Mouse (Mus musculus) lung, postnatal 0 days (tissue): ENCODE measurements around the gene Slc12a6. TPM values are rescaled to one million over a fixed set of nuclear protein-coding genes. Genes with fewer than 3 reads are reported as not detected.

Experiments
- ATAC-seq: fragments of 200-750 bp; cut with Nextera tagmentation; 2 replicates; pipeline ENCODE4 v1.8.0; 2017; ENCODE audit warnings: moderate library complexity
- DNase-seq: peaks from one replicate; pipeline ENCODE4 v3.0.0-alpha.2; 2016; ENCODE audit warnings: low spot score
- H3K27ac ChIP-seq: fragments of 300-500 bp; sonication (generic); 2 replicates; pipeline ENCODE4 v1.5.1; 2014; ENCODE audit warnings: antibody characterized with exemption, mild to moderate bottlenecking, low read length, mixed read lengths
- H3K27me3 ChIP-seq: fragments of 300-500 bp; sonication (generic); replicated peaks from 2 replicates; pipeline ENCODE4 v1.6.1; 2014; ENCODE audit warnings: low read length, mixed read lengths; ENCODE audit not compliant: insufficient read depth
- H3K36me3 ChIP-seq: fragments of 300-500 bp; sonication (generic); 2 replicates; pipeline ENCODE4 v1.6.1; 2014; ENCODE audit warnings: low read length, mixed read lengths; ENCODE audit not compliant: insufficient read depth
- H3K4me1 ChIP-seq: fragments of 300-500 bp; sonication (generic); 2 replicates; pipeline ENCODE4 v1.6.1; 2014; ENCODE audit warnings: antibody characterized with exemption, low read depth, low read length, mixed read lengths; ENCODE audit not compliant: insufficient read depth
- H3K4me2 ChIP-seq: fragments of 300-500 bp; sonication (generic); replicated peaks from 2 replicates; pipeline ENCODE4 v1.6.1; 2014; ENCODE audit warnings: low read depth, mild to moderate bottlenecking, low read length, moderate library complexity, mixed read lengths
- H3K4me3 ChIP-seq: fragments of 300-500 bp; sonication (generic); 2 replicates; pipeline ENCODE4 v1.5.1; 2014; ENCODE audit warnings: low read depth, low read length
- H3K9ac ChIP-seq: fragments of 300-500 bp; sonication (generic); replicated peaks from 2 replicates; pipeline ENCODE4 v1.6.1; 2014; ENCODE audit warnings: low read depth, mild to moderate bottlenecking
- H3K9me3 ChIP-seq: fragments of 300-500 bp; sonication (generic); 2 replicates; pipeline ENCODE4 v1.6.1; 2016; ENCODE audit warnings: low read length, mixed read lengths
- CTCF ChIP-seq: IDR thresholded peaks from 2 replicates; pipeline ENCODE4 v1.5.1; 2016; ENCODE audit warnings: antibody characterized with exemption, mild to moderate bottlenecking
- EP300 ChIP-seq: IDR thresholded peaks from 2 replicates; pipeline ENCODE4 v1.6.1; 2016; ENCODE audit warnings: antibody characterized with exemption, mild to moderate bottlenecking, control low read depth
- WGBS: fragments of 180-500 bp; shearing (Covaris S2); extraction: QIAGEN DNeasy Blood & Tissue Kit; methylation state at CpG from one replicate; pipeline ENCODE4 v1.1.7; 2014; 5-methylcytosine and 5-hydroxymethylcytosine counted together
- polyA plus RNA-seq: library from polyadenylated mRNA; unstranded; fragments of >200 nt; fragmentation: Nextera tagmentation; extraction: Ambion mirVana; gene quantifications from 2 replicates; pipeline ENCODE4 v1.2.1, GENCODE M21; 2015

Slc12a6 gene
- polyA plus RNA-seq, 1 experiment from 2014 or later, result 9.0 TPM

DNA sequence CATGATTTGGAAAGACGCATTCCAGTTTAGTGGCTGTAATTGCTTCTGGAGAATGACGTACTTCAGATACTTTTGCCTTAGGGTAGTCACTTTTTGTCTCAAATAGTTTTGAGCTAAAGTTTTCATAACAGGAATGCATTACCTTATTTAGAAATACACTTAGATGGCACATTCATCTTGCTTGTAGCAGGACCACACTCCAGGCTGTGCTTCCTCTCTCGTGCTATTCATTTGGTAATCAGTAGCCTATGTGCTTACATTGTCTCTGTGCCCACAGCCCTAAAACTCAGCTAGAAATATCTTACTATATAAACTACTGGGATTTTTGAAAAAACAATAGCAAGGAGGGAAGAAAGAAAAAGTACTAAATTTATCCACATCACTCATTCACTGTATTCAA is 141.4 kb downstream of the Slc12a6 start:
- Histone ChIP-seq H3K4me2 (no peak overlapping the region), H3K4me1 (no peaks in the 10 kb centered on the region), H3K27ac (no peak overlapping the region), H3K4me3 (no peak overlapping the region), H3K36me3 (no peaks in the 10 kb centered on the region; the same call in 1 of the 2 replicates), H3K9me3 (no peaks in the 10 kb centered on the region), H3K9ac (no peak overlapping the region), H3K27me3 (no peaks in the 10 kb centered on the region)
- DNase-seq, result no peak
- no peak for ATAC-seq
- no peak for TF ChIP-seq EP300
- TF ChIP-seq CTCF, result no peak
- 86% methylated on average over 3 of the region's 3 CpGs for WGBS

Other genes starting within 250 kb of the Slc12a6 start
- not detected in 2 replicates for gene Olfr1311, start 241.4 kb upstream of the Slc12a6 start, polyA plus RNA-seq
- gene Olfr1312, start 215.6 kb upstream of the Slc12a6 start, polyA plus RNA-seq, result not detected in 2 replicates
- gene Olfr1313, start 188.0 kb upstream of the Slc12a6 start, polyA plus RNA-seq, result not detected in 2 replicates
- gene Olfr1314, start 169.0 kb upstream of the Slc12a6 start, polyA plus RNA-seq, result not detected in 2 replicates
- not detected in 2 replicates for gene Olfr1315-ps1, start 150.4 kb upstream of the Slc12a6 start, polyA plus RNA-seq
- not detected in 2 replicates for gene Olfr1316, start 130.8 kb upstream of the Slc12a6 start, polyA plus RNA-seq
- not detected in 2 replicates for gene Olfr1317, start 125.5 kb upstream of the Slc12a6 start, polyA plus RNA-seq
- gene Olfr1318, start 111.6 kb upstream of the Slc12a6 start, polyA plus RNA-seq, result 0.05 TPM in 1 of 2 replicates, not detected in the other
- gene Lpcat4, start 26.4 kb upstream of the Slc12a6 start, polyA plus RNA-seq, result 11.0 and 11.9 TPM in 2 replicates
- gene Nutm1, start 6.5 kb upstream of the Slc12a6 start, polyA plus RNA-seq, result 0.02 TPM in 1 of 2 replicates, not detected in the other
- 116 and 120 TPM in 2 replicates for gene Nop10, start 3.9 kb upstream of the Slc12a6 start, polyA plus RNA-seq
- not detected in 2 replicates for gene Gm21985, start 489 bp downstream of the Slc12a6 start, polyA plus RNA-seq
- 120 and 138 TPM in 2 replicates for gene Emc4, start 102.2 kb downstream of the Slc12a6 start, polyA plus RNA-seq
- 22.3 and 24.4 TPM in 2 replicates for gene Katnbl1, start 113.4 kb downstream of the Slc12a6 start, polyA plus RNA-seq
- gene Emc7, start 189.2 kb downstream of the Slc12a6 start, polyA plus RNA-seq, result 29.0 and 31.6 TPM in 2 replicates
- gene Chrm5, start 214.9 kb downstream of the Slc12a6 start, polyA plus RNA-seq, result not detected in 2 replicates
- gene Aven, start 227.1 kb downstream of the Slc12a6 start, polyA plus RNA-seq, result 2.4 and 3.0 TPM in 2 replicates